Mouse (Mus musculus): ENCODE measurements around the gene Zfp39. TPM values are rescaled to one million over a fixed set of nuclear protein-coding genes. Genes with fewer than 3 reads are reported as not detected.

Zfp39 gene
- polyA plus RNA-seq, 1 experiment from 2014 or later = 6.7 TPM

- WGBS = 17% methylated on average over 17 of the region's 17 CpGs
- no peaks in the 10 kb centered on the region for H3K4me1 ChIP-seq (replicated peaks; ENCODE audit: control insufficient read depth, insufficient read depth, low read length)
- H3K27ac ChIP-seq (ENCODE audit: low read depth) = no peak overlapping the region
- peak overlapping the region; percentile 61 for H3K4me2 ChIP-seq (ENCODE audit: low read length)
- no peaks in the 10 kb centered on the region for H3K36me3 ChIP-seq (ENCODE audit: control insufficient read depth, insufficient read depth, low read length)
- DNase-seq (ENCODE audit: low spot score) (peak; percentile 79), ATAC-seq (replicated peaks; ENCODE audit: low FRiP score, low TSS enrichment, low read depth) (0 out of 2 replicates have a peak, but pooled peaks have one; percentile 8)
- no peaks in the 10 kb centered on the region for H3K27me3 ChIP-seq (replicated peaks; ENCODE audit: control insufficient read depth, insufficient read depth, low read length)
- H3K9ac ChIP-seq (ENCODE audit: low read length) = peak overlapping the region; percentile 35
- peak overlapping the region; percentile 30 for H3K4me3 ChIP-seq (ENCODE audit: low read depth, low read length)
- no peaks in the 10 kb centered on the region for H3K9me3 ChIP-seq (ENCODE audit: control insufficient read depth, low read length)
Measured at GRCm38 (mm10) chr11:58914461-58915028, 10.5 kb upstream of the Zfp39 start.

GRCm38 (mm10) chr11:58913776-58914175, 9.8 kb upstream of the Zfp39 start:
- H3K27ac ChIP-seq (ENCODE audit: low read depth) = no peak overlapping the region
- no peak for ATAC-seq (replicated peaks; ENCODE audit: low FRiP score, low TSS enrichment, low read depth)
- WGBS = 53% methylated on average over 1 of the region's 1 CpGs
- no peak for DNase-seq (ENCODE audit: low spot score)
- H3K9me3 ChIP-seq (ENCODE audit: control insufficient read depth, low read length) = no peaks in the 10 kb centered on the region
- H3K36me3 ChIP-seq (ENCODE audit: control insufficient read depth, insufficient read depth, low read length) = no peaks in the 10 kb centered on the region
- H3K9ac ChIP-seq (ENCODE audit: low read length) = no peak overlapping the region
- H3K4me1 ChIP-seq (replicated peaks; ENCODE audit: control insufficient read depth, insufficient read depth, low read length) = no peaks in the 10 kb centered on the region
- no peak overlapping the region for H3K4me3 ChIP-seq (ENCODE audit: low read depth, low read length)
- no peaks in the 10 kb centered on the region for H3K27me3 ChIP-seq (replicated peaks; ENCODE audit: control insufficient read depth, insufficient read depth, low read length)
- no peak overlapping the region for H3K4me2 ChIP-seq (ENCODE audit: low read length)

GRCm38 (mm10) chr11:58904838-58905237, 813 bp upstream of the Zfp39 start:
- ATAC-seq (replicated peaks; ENCODE audit: low FRiP score, low TSS enrichment, low read depth) = no peak
- H3K27ac ChIP-seq (ENCODE audit: low read depth) = no peak overlapping the region
- H3K36me3 ChIP-seq (ENCODE audit: control insufficient read depth, insufficient read depth, low read length) = peaks cover 23% of the 10 kb centered on the region
- DNase-seq (ENCODE audit: low spot score) = no peak
- H3K4me3 ChIP-seq (ENCODE audit: low read depth, low read length) = no peak overlapping the region
- no peaks in the 10 kb centered on the region for H3K27me3 ChIP-seq (replicated peaks; ENCODE audit: control insufficient read depth, insufficient read depth, low read length)
- no peak overlapping the region for H3K9ac ChIP-seq (ENCODE audit: low read length)
- H3K9me3 ChIP-seq (ENCODE audit: control insufficient read depth, low read length) = no peaks in the 10 kb centered on the region
- H3K4me1 ChIP-seq (replicated peaks; ENCODE audit: control insufficient read depth, insufficient read depth, low read length) = peaks cover 7% of the 10 kb centered on the region; the same call in 1 of the 2 replicates
- peak overlapping the region; percentile 81; the same call in 1 of the 2 replicates for H3K4me2 ChIP-seq (ENCODE audit: low read length)
- 53% methylated on average over 6 of the region's 6 CpGs for WGBS

- DNase-seq (ENCODE audit: low spot score) = no peak
- WGBS = 1% methylated on average over 8 of the region's 8 CpGs
- H3K27me3 ChIP-seq (replicated peaks; ENCODE audit: control insufficient read depth, insufficient read depth, low read length) = no peaks in the 10 kb centered on the region
- peak overlapping the region; percentile 81 for H3K4me2 ChIP-seq (ENCODE audit: low read length)
- H3K4me1 ChIP-seq (replicated peaks; ENCODE audit: control insufficient read depth, insufficient read depth, low read length) = peaks cover 7% of the 10 kb centered on the region; the same call in 1 of the 2 replicates
- H3K36me3 ChIP-seq (ENCODE audit: control insufficient read depth, insufficient read depth, low read length) = peaks cover 26% of the 10 kb centered on the region
- no peak overlapping the region; the same call in 1 of the 2 replicates for H3K27ac ChIP-seq (ENCODE audit: low read depth)
- peak overlapping the region; percentile 74 for H3K9ac ChIP-seq (ENCODE audit: low read length)
- peak; percentile 25; the same call in 1 of the 2 replicates for ATAC-seq (replicated peaks; ENCODE audit: low FRiP score, low TSS enrichment, low read depth)
- H3K4me3 ChIP-seq (ENCODE audit: low read depth, low read length) = peak overlapping the region; percentile 84
- no peaks in the 10 kb centered on the region for H3K9me3 ChIP-seq (ENCODE audit: control insufficient read depth, low read length)
Measured at GRCm38 (mm10) chr11:58904410-58904718, 339 bp upstream of the Zfp39 start.

GRCm38 (mm10) chr11:58901080-58901479, 2.9 kb downstream of the Zfp39 start:
- no peaks in the 10 kb centered on the region for H3K9me3 ChIP-seq (ENCODE audit: control insufficient read depth, low read length)
- H3K4me2 ChIP-seq (ENCODE audit: low read length) = no peak overlapping the region
- no peak overlapping the region for H3K9ac ChIP-seq (ENCODE audit: low read length)
- H3K27ac ChIP-seq (ENCODE audit: low read depth) = no peak overlapping the region
- DNase-seq (ENCODE audit: low spot score) = no peak
- ATAC-seq (replicated peaks; ENCODE audit: low FRiP score, low TSS enrichment, low read depth) = no peak
- no peaks in the 10 kb centered on the region for H3K27me3 ChIP-seq (replicated peaks; ENCODE audit: control insufficient read depth, insufficient read depth, low read length)
- H3K4me3 ChIP-seq (ENCODE audit: low read depth, low read length) = no peak overlapping the region
- peaks cover 7% of the 10 kb centered on the region; the same call in 1 of the 2 replicates for H3K4me1 ChIP-seq (replicated peaks; ENCODE audit: control insufficient read depth, insufficient read depth, low read length)
- peaks cover 53% of the 10 kb centered on the region for H3K36me3 ChIP-seq (ENCODE audit: control insufficient read depth, insufficient read depth, low read length)

GRCm38 (mm10) chr11:58897485-58897884, 6.5 kb downstream of the Zfp39 start:
- H3K4me3 ChIP-seq (ENCODE audit: low read depth, low read length) = no peak overlapping the region
- no peak overlapping the region for H3K27ac ChIP-seq (ENCODE audit: low read depth)
- no peak for ATAC-seq (replicated peaks; ENCODE audit: low FRiP score, low TSS enrichment, low read depth)
- H3K36me3 ChIP-seq (ENCODE audit: control insufficient read depth, insufficient read depth, low read length) = peaks cover 79% of the 10 kb centered on the region
- 82% methylated on average over 6 of the region's 6 CpGs for WGBS
- DNase-seq (ENCODE audit: low spot score) = no peak
- H3K27me3 ChIP-seq (replicated peaks; ENCODE audit: control insufficient read depth, insufficient read depth, low read length) = no peaks in the 10 kb centered on the region
- no peaks in the 10 kb centered on the region for H3K9me3 ChIP-seq (ENCODE audit: control insufficient read depth, low read length)
- no peak overlapping the region for H3K4me2 ChIP-seq (ENCODE audit: low read length)
- H3K9ac ChIP-seq (ENCODE audit: low read length) = no peak overlapping the region
- H3K4me1 ChIP-seq (replicated peaks; ENCODE audit: control insufficient read depth, insufficient read depth, low read length) = no peaks in the 10 kb centered on the region

GRCm38 (mm10) chr11:58894456-58894855, 9.6 kb downstream of the Zfp39 start:
- Histone ChIP-seq H3K4me2 (ENCODE audit: low read length) (no peak overlapping the region), H3K9ac (ENCODE audit: low read length) (no peak overlapping the region), H3K4me3 (ENCODE audit: low read depth, low read length) (no peak overlapping the region), H3K9me3 (ENCODE audit: control insufficient read depth, low read length) (no peaks in the 10 kb centered on the region), H3K36me3 (ENCODE audit: control insufficient read depth, insufficient read depth, low read length) (peaks cover 82% of the 10 kb centered on the region), H3K4me1 (replicated peaks; ENCODE audit: control insufficient read depth, insufficient read depth, low read length) (no peaks in the 10 kb centered on the region), H3K27me3 (replicated peaks; ENCODE audit: control insufficient read depth, insufficient read depth, low read length) (no peaks in the 10 kb centered on the region), H3K27ac (ENCODE audit: low read depth) (no peak overlapping the region)
- WGBS = 70% methylated on average over 6 of the region's 6 CpGs
- ATAC-seq (replicated peaks; ENCODE audit: low FRiP score, low TSS enrichment, low read depth) (no peak), DNase-seq (ENCODE audit: low spot score) (no peak)

- Histone ChIP-seq H3K27ac (ENCODE audit: low read depth) (no peak overlapping the region), H3K9me3 (ENCODE audit: control insufficient read depth, low read length) (no peaks in the 10 kb centered on the region)
- ATAC-seq (replicated peaks; ENCODE audit: low FRiP score, low TSS enrichment, low read depth) = no peak
Measured at GRCm38 (mm10) chr11:58890511-58890910, 13.5 kb downstream of the Zfp39 start.

GRCm38 (mm10) chr11:58883756-58884155, 20.3 kb downstream of the Zfp39 start:
- H3K27ac ChIP-seq (ENCODE audit: low read depth) = no peak overlapping the region
- H3K27me3 ChIP-seq (replicated peaks; ENCODE audit: control insufficient read depth, insufficient read depth, low read length) = no peaks in the 10 kb centered on the region
- ATAC-seq (replicated peaks; ENCODE audit: low FRiP score, low TSS enrichment, low read depth) = no peak
- no peak overlapping the region for H3K9ac ChIP-seq (ENCODE audit: low read length)
- 87% methylated on average over 8 of the region's 8 CpGs for WGBS
- no peaks in the 10 kb centered on the region for H3K4me1 ChIP-seq (replicated peaks; ENCODE audit: control insufficient read depth, insufficient read depth, low read length)
- H3K4me3 ChIP-seq (ENCODE audit: low read depth, low read length) = no peak overlapping the region
- H3K9me3 ChIP-seq (ENCODE audit: control insufficient read depth, low read length) = no peaks in the 10 kb centered on the region
- H3K36me3 ChIP-seq (ENCODE audit: control insufficient read depth, insufficient read depth, low read length) = peaks cover 39% of the 10 kb centered on the region
- H3K4me2 ChIP-seq (ENCODE audit: low read length) = no peak overlapping the region
- DNase-seq (ENCODE audit: low spot score) = no peak

More at GRCm38 (mm10) chr11:58890511-58890910, 13.5 kb downstream of the Zfp39 start:
- no peak for DNase-seq (ENCODE audit: low spot score)
- Histone ChIP-seq H3K4me2 (ENCODE audit: low read length) (no peak overlapping the region), H3K9ac (ENCODE audit: low read length) (no peak overlapping the region), H3K4me1 (replicated peaks; ENCODE audit: control insufficient read depth, insufficient read depth, low read length) (no peaks in the 10 kb centered on the region), H3K27me3 (replicated peaks; ENCODE audit: control insufficient read depth, insufficient read depth, low read length) (no peaks in the 10 kb centered on the region), H3K4me3 (ENCODE audit: low read depth, low read length) (no peak overlapping the region), H3K36me3 (ENCODE audit: control insufficient read depth, insufficient read depth, low read length) (peaks cover 57% of the 10 kb centered on the region)
- 89% methylated on average over 10 of the region's 10 CpGs for WGBS

Measured in intestine, embryonic 14.5 days (tissue).